Mouse (Mus musculus) CH12.LX (cell line): ENCODE data around the gene Nrn1.

Source experiments
- ETS1 ChIP-seq: conservative IDR thresholded peaks from 2 replicates; pipeline ENCODE4 v1.6.1; 2012; ENCODE audit warnings: low read depth, mild to moderate bottlenecking, inconsistent platforms, low read length, improper control_type of control experiment, moderate library complexity
- NRF1 ChIP-seq: IDR thresholded peaks from 2 replicates; pipeline ENCODE4 v1.6.1; 2014; ENCODE audit warnings: low read depth, mild to moderate bottlenecking, inconsistent platforms, low read length, improper control_type of control experiment, moderate library complexity

GRCm38 (mm10) chr13:36735901-36736618, 1.1 kb upstream of the Nrn1 start:
- TF ChIP-seq NRF1 (no peak), ETS1 (no peak)
